Mouse (Mus musculus) CH12.LX (cell line): ENCODE results near the gene Grid2. TPM values are rescaled to one million over a fixed set of nuclear protein-coding genes. Genes with fewer than 3 reads are reported as not detected.

Source experiments
- DNase-seq: peaks from one replicate; pipeline ENCODE4 v3.0.0-alpha.2; 2013; ENCODE audit errors: extremely low read depth
- H3K27ac ChIP-seq: 2 replicates; pipeline ENCODE4 v1.5.1; 2012; ENCODE audit warnings: low read depth, mild to moderate bottlenecking, control low read depth, moderate library complexity; ENCODE audit not compliant: insufficient read depth
- H3K27me3 ChIP-seq: replicated peaks from 2 replicates; pipeline ENCODE3; 2012; ENCODE audit warnings: inconsistent platforms
- H3K36me3 ChIP-seq, 2 experiments: replicated peaks in 1 of 2; 2 replicates each; pipeline versions ENCODE3 to v1.6.1; 2012; ENCODE audit warnings: inconsistent platforms in 1 of 2, low read length in 1 of 2, mild to moderate bottlenecking in 1 of 2, mixed read lengths in 1 of 2, moderate library complexity in 1 of 2; ENCODE audit not compliant: control insufficient read depth in 1 of 2, insufficient read depth in 1 of 2
- H3K4me1 ChIP-seq, 2 experiments: 2 replicates each; pipeline ENCODE4 v1.6.1; 2012; ENCODE audit warnings: inconsistent platforms in 1 of 2, moderate library complexity in 1 of 2; ENCODE audit not compliant: insufficient read depth in 2 of 2, control insufficient read depth in 1 of 2
- H3K4me2 ChIP-seq: 2 replicates; pipeline ENCODE4 v1.6.1; 2012; ENCODE audit warnings: low read depth, mild to moderate bottlenecking, control low read depth; ENCODE audit not compliant: poor library complexity, insufficient read depth, severe bottlenecking
- H3K4me3 ChIP-seq, 3 experiments: fragments of 150-350 bp in 1 of 3; sonication (generic) in 1 of 3; replicated peaks in 1 of 3; 2 replicates each; pipeline versions ENCODE3 to v1.5.1; 2011 to 2012; ENCODE audit warnings: low read depth in 2 of 3, low read length in 2 of 3, mild to moderate bottlenecking in 2 of 3, moderate library complexity in 2 of 3, control low read depth in 1 of 3, improper control_type of control experiment in 1 of 3, inconsistent platforms in 1 of 3, mixed read lengths in 1 of 3; ENCODE audit not compliant: poor library complexity in 1 of 3
- H3K79me2 ChIP-seq: replicated peaks from 2 replicates; pipeline ENCODE4 v1.6.1; 2012; ENCODE audit warnings: mild to moderate bottlenecking, moderate library complexity; ENCODE audit not compliant: control insufficient read depth, poor library complexity, insufficient read depth, severe bottlenecking; ENCODE audit errors: extremely low read depth
- H3K9ac ChIP-seq: 2 replicates; pipeline ENCODE4 v1.6.1; 2012; ENCODE audit warnings: low read depth, mild to moderate bottlenecking, control low read depth, moderate library complexity; ENCODE audit not compliant: insufficient read depth
- H3K9me3 ChIP-seq: replicated peaks from 2 replicates; pipeline ENCODE3; 2012; ENCODE audit warnings: low read length, inconsistent platforms, mixed read lengths
- JUN ChIP-seq: IDR thresholded peaks from 2 replicates; pipeline ENCODE4 v1.6.1; 2011; ENCODE audit warnings: low read depth, mild to moderate bottlenecking, low read length, improper control_type of control experiment, moderate library complexity; ENCODE audit not compliant: insufficient read depth
- JUND ChIP-seq: conservative IDR thresholded peaks from 2 replicates; pipeline ENCODE4 v1.6.1; 2011; ENCODE audit warnings: low read depth, low read length, improper control_type of control experiment
- MAFK ChIP-seq: IDR thresholded peaks from 2 replicates; pipeline ENCODE4 v1.6.1; 2011; ENCODE audit warnings: low read length, improper control_type of control experiment; ENCODE audit not compliant: insufficient replicate concordance
- MAZ ChIP-seq: IDR thresholded peaks from 2 replicates; pipeline ENCODE4 v1.6.1; 2012; ENCODE audit warnings: low read depth, mild to moderate bottlenecking, inconsistent platforms, low read length, improper control_type of control experiment, moderate library complexity
- MXI1 ChIP-seq: IDR thresholded peaks from 2 replicates; pipeline ENCODE4 v1.6.1; 2011; ENCODE audit warnings: mild to moderate bottlenecking, low read depth, low read length, improper control_type of control experiment
- MYC ChIP-seq: IDR thresholded peaks from 2 replicates; pipeline ENCODE4 v1.6.1; 2011; ENCODE audit warnings: low read depth, mild to moderate bottlenecking, improper control_type of control experiment, low read length
- RAD21 ChIP-seq: IDR thresholded peaks from 2 replicates; pipeline ENCODE4 v1.6.1; 2011; ENCODE audit warnings: low read depth, mild to moderate bottlenecking, low read length, improper control_type of control experiment, moderate library complexity
- USF2 ChIP-seq: conservative IDR thresholded peaks from 2 replicates; pipeline ENCODE4 v1.6.1; 2011; ENCODE audit warnings: low read depth, low read length, improper control_type of control experiment
- dilution Hi-C: fragments of 300-500 bp; cut with MboI; formaldehyde crosslinking; loops from 2 replicates; pipeline ENCODE4 v1.14.3; 2020; ENCODE audit warnings: low sequenced_read_pairs; ENCODE audit not compliant: extremely low pct_unique_long_range_greater_than_20kb, extremely low pct_ligation_motif_present
- in situ Hi-C: fragments of 300-500 bp; cut with MboI; formaldehyde crosslinking; loops from 3 replicates; pipeline ENCODE4 v1.14.3; 2019; ENCODE audit warnings: low sequenced_read_pairs, low pct_ligation_motif_present, low pct_unique_long_range_greater_than_20kb, mixed read lengths
- polyA plus RNA-seq: library from polyadenylated mRNA; unstranded; fragments of >175 nt; gene quantifications from 2 replicates; pipeline ENCODE4 v1.2.1, GENCODE M21; 2012; ENCODE audit warnings: low read depth; ENCODE audit not compliant: insufficient read length
- total RNA-seq, 2 experiments: library from RNA; depleted of rRNA; stranded (reverse); fragments of 300-350 nt in 1 of 2; fragments of >200 nt in 1 of 2; gene quantifications; 2 replicates each; pipeline ENCODE4 v1.2.3; 2012 to 2014

Gene Grid2
- total and polyA plus RNA-seq, 3 experiments = not detected

DNA sequence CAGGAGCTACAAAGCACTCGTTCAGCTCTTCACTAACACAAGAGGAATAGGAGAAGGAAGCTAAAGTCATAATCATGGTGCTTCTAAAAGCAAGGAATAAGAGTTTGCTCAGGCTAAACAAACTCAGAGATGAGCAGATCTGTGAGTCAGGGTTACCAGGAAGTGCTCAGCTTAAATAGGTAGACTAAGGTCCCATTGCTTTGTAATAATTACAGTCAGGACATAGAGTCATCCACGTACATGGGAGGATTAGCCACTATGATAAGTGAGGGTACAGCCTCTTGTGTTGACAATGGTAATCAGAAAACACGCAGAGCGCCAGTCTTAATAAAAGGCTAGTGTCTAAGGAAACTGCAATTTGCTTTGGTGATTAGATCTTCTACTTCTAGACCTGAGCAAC is 1480.6 kb downstream of the Grid2 start:
- in situ Hi-C loops = no loop called here
- dilution Hi-C loops = no loop called here

DNA sequence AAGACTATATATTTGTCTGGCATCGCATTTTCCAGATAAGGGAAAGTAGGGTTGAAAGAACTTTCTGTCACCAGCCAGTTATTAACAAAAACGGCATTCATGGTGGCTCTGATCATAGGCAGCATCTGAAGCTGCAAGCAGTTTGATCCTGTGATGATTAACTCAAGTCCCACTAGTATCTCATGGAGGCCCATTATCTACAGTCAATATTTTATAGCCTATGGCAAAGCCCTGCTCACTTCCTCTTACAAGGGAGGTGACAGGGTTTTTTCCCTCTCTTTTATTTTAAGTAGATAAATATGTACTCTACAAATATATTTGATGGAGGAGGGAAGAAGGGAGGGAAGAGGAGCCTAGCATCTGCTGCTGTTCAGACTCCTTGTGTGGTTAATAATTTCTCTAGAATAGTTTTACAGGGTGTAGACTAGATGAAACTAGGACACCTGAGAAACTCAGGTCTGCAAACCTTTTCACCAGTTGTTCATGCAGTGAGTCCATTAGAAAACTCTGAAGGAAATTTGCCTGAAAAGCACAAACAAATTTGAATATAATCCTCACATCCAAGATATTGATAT is 1487.3 kb downstream of the Grid2 start:
- H3K27ac ChIP-seq = no peak overlapping the region
- no peak overlapping the region for H3K4me2 ChIP-seq
- H3K79me2 ChIP-seq = no peaks in the 10 kb centered on the region
- in situ Hi-C loops = no loop called here
- TF ChIP-seq MXI1 (no peak), RAD21 (no peak), MAZ (no peak)
- no peaks in the 10 kb centered on the region for H3K4me1 ChIP-seq
- dilution Hi-C loops = no loop called here
- no peak overlapping the region for H3K4me3 ChIP-seq
- H3K36me3 ChIP-seq = no peaks in the 10 kb centered on the region
- no peaks in the 10 kb centered on the region for H3K27me3 ChIP-seq
- H3K9ac ChIP-seq = no peak overlapping the region
- no peak for DNase-seq
- H3K9me3 ChIP-seq = peaks cover 36% of the 10 kb centered on the region

More for the DNA sequence above, 1480.6 kb downstream of the Grid2 start:
- no peak for TF ChIP-seq USF2
- TF ChIP-seq MAFK = no peak
- TF ChIP-seq JUND = no peak
- TF ChIP-seq JUN = no peak
- TF ChIP-seq MYC = no peak
- Histone ChIP-seq H3K79me2 (no peaks in the 10 kb centered on the region), H3K9ac (no peak overlapping the region), H3K27me3 (no peaks in the 10 kb centered on the region), H3K4me1 (no peaks in the 10 kb centered on the region), H3K4me2 (no peak overlapping the region), H3K9me3 (peaks cover 53% of the 10 kb centered on the region), H3K27ac (no peak overlapping the region), H3K4me3 (no peak overlapping the region), H3K36me3 (no peaks in the 10 kb centered on the region)
- DNase-seq = no peak
